Mouse (Mus musculus): ENCODE measurements around the gene Stox2.

Stox2 gene

DNA sequence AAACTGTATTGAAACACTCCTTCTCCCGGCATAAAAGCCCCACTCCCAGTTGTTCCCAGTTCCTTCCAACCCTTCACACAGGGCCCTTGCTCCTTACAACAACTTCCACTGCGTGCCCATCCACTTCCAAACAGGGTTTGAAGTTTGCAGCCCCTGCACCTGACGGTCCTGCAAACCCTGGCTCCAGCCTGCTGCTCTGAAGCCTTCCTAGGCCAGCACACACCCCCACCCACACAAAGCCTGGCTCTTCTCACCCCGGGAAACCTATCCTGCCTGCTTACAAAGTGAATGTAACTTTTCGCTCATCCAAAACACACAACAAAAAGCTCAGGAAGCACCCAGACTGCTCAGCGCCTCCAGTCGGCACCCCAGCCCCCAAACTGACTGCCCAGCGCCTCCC lies 37.1 kb downstream of the Stox2 start:
- DNase-seq (ENCODE audit: low spot score in 2 of 2), result no peak

DNA sequence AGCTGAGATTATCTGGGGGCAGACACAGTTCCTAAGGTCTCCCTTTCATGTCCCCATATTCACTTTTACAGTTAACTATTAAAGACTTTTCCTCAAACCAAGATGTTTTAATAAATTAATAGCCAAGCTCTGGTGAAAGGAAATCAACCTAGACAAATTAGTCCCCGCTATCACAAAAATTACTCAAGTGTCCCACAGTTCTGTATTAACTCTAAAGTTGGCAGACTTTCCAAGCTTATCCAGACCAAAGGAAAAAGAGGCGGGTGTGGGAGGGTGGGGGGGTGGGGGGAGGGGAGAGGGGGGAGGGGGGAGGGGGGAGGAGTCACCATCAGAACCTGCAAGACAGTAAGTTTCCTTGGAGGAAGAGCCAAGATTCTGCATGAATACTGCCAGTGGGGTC lies 41.3 kb downstream of the Stox2 start:
- DNase-seq (ENCODE audit: low spot score in 2 of 2), result no peak

GRCm38 (mm10) chr8:47392927-47393326 lies 53.2 kb downstream of the Stox2 start:
- DNase-seq (ENCODE audit: low spot score in 2 of 2), result no peak

GRCm38 (mm10) chr8:47392290-47392689 lies 53.9 kb downstream of the Stox2 start:
- DNase-seq (ENCODE audit: low spot score in 2 of 2), result no peak

- DNase-seq (ENCODE audit: low spot score in 2 of 2), result no peak
These were observed 54.3 kb downstream of the Stox2 start for GRCm38 (mm10) chr8:47391844-47392243.

DNA sequence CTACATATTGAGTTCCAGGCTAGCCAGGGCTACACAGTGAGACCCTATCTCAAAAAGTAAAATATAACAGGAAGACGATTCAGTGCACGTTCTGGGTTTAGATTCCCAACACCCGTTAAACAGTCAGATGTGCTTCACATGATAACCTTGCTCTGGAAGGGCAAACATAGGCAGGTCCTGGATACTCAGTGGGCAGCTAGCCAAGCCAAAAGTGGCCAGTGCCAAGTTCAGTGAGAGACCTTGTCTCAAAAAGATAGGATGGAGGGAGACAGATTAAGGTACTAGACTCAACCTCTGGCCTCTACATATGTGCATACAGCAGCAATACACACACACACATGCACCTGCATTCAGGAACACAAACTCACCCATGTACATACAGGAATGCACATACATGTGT lies 56.7 kb downstream of the Stox2 start:
- DNase-seq (ENCODE audit: low spot score in 2 of 2), result no peak

GRCm38 (mm10) chr8:47388171-47388570 lies 58.0 kb downstream of the Stox2 start:
- no peak for DNase-seq (ENCODE audit: low spot score in 2 of 2)

DNA sequence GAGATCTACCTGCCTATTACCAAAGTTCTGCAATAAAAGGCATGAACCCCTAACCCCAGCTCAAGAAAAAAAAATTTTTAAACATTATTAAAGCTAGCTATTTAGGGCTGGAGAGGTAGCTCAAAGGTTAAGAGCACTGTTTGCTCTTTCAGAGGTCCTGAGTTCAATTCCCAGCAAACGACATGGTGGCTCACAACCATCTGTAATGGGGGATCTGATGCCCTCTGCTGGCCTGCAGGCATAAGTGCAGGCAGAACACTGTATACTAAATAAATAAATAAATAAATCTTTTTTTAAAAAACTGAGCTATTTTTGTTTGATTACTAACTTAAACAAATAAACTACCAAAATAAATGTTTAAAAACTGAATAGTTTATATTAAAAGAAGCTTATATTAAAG lies 60.4 kb downstream of the Stox2 start:
- no peak for DNase-seq (ENCODE audit: low spot score in 2 of 2)

- no peak for DNase-seq (ENCODE audit: low spot score in 2 of 2)
These were observed 62.0 kb downstream of the Stox2 start for GRCm38 (mm10) chr8:47384151-47384550.

GRCm38 (mm10) chr8:47383632-47384031 lies 62.5 kb downstream of the Stox2 start:
- DNase-seq (ENCODE audit: low spot score in 2 of 2), result no peak

GRCm38 (mm10) chr8:47381216-47381615 lies 64.9 kb downstream of the Stox2 start:
- no peak for DNase-seq (ENCODE audit: low spot score in 2 of 2)

DNA sequence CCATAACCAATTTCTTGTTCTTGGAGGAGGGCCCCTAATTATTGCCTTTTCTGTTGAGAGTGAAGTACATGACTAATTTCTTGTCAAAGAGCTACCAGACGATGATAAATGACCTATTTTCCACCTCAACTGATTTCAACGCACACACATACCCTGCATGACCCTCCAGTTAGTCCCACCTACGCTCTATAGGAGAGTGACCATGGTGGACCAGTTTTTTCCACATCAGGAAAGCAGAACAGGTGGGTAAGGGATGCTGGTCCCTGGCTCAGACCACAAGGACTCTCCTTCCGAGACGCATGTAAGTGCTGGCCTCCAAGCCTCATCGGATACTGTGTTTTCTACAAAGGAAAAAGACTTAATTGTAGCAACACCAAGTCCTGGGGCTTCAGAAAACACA lies 65.4 kb downstream of the Stox2 start:
- no peak for DNase-seq (ENCODE audit: low spot score in 2 of 2)

GRCm38 (mm10) chr8:47380075-47380474 lies 66.1 kb downstream of the Stox2 start:
- no peak for DNase-seq (ENCODE audit: low spot score in 2 of 2)

GRCm38 (mm10) chr8:47376651-47377050 lies 69.5 kb downstream of the Stox2 start:
- no peak for DNase-seq (ENCODE audit: low spot score in 2 of 2)

- no peak for DNase-seq (ENCODE audit: low spot score in 2 of 2)
These were observed 72.4 kb downstream of the Stox2 start for GRCm38 (mm10) chr8:47373757-47374156.

DNA sequence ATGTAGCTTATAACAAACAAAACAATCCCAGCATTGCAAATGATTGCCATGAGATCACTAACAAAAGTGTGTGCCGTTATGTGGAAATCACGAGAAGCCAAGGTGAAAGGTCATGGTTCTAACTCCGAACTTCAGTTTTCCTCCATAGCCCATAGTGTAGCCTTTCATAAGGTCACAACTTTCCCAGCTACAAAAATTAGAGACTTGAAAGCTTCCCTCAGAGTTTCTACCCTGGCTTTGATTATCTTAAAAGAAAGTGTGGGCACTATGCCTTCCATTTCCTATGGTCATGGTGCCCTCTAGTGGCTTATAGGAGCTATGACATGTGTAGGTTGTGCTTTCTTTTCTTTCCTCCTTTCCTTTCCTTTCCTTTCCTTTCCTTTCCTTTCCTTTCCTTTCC lies 74.6 kb downstream of the Stox2 start:
- DNase-seq (ENCODE audit: low spot score in 2 of 2), result peak in 1 of 2 experiments; percentile 9

GRCm38 (mm10) chr8:47371081-47371480 lies 75.1 kb downstream of the Stox2 start:
- DNase-seq (ENCODE audit: low spot score in 2 of 2), result no peak

GRCm38 (mm10) chr8:47370421-47371080 lies 75.6 kb downstream of the Stox2 start:
- DNase-seq (ENCODE audit: low spot score in 2 of 2), result peak; percentile 89 to 92

GRCm38 (mm10) chr8:47369949-47370348 lies 76.2 kb downstream of the Stox2 start:
- no peak for DNase-seq (ENCODE audit: low spot score in 2 of 2)

GRCm38 (mm10) chr8:47369044-47369769 lies 77.0 kb downstream of the Stox2 start:
- no peak for DNase-seq (ENCODE audit: low spot score in 2 of 2)

DNA sequence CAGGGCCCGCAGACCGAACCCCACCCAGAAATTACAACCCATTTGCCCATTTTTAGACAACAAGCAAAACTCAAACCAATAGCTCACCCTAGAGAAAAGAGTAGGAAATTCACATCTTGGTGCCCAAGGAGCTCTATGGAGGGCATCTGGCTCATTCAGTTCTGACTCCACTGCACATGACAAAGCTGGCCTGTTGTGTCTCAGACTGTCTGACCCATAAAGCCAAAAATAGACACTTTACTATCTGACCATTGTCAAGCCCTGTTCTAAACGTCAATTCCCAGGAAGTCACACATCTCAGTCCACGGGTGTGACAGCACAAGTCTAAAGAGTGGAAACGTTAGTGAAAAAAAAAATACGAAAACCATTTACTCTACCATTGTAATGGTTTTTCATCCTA lies 79.1 kb downstream of the Stox2 start:
- no peak for DNase-seq (ENCODE audit: low spot score in 2 of 2)

GRCm38 (mm10) chr8:47363271-47363670 lies 82.9 kb downstream of the Stox2 start:
- DNase-seq (ENCODE audit: low spot score in 2 of 2), result no peak

- DNase-seq (ENCODE audit: low spot score in 2 of 2), result no peak
These were observed 90.7 kb downstream of the Stox2 start for GRCm38 (mm10) chr8:47355340-47355906.

Data from right cerebral cortex, adult 2 months (tissue).